Mouse (Mus musculus) heart, postnatal 4 days (tissue): ENCODE measurements at regions not wholly inside any gene's neighbourhood (a gene's known extent, or its start where the extent isn't known, plus 50 kb on each side); places are given as distances from the start of the nearest gene placed in this dataset.

Experiments
- DNase-seq: peaks from one replicate; pipeline ENCODE4 v3.0.0; 2021

DNA sequence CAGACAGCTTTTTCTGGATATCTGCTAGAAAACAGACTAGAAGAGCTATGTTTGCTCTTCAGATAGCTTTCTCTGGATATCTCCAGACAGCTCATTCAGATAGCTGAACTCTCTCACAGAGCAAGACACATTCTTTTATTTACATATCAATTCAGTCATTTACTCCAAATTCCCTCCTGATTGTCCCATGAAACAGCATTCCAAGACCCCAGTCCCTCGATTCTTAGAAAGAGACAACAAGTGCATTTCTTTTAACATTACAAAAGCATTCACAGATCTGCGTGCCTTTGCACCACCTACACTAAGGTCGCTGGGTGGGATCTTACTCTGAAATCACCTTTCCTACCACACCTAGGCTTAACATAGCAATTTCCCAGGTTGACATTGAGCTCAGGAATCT, 1039.5 kb upstream of the Ddx18 start:
- DNase-seq = no peak

GRCm38 (mm10) chr1:122575954-122576353, 1008.2 kb upstream of the Ddx18 start:
- no peak for DNase-seq

- no peak for DNase-seq
Measured at GRCm38 (mm10) chr1:122551596-122551995, 983.8 kb upstream of the Ddx18 start.

GRCm38 (mm10) chr1:122509580-122509979, 941.8 kb upstream of the Ddx18 start:
- DNase-seq = no peak

GRCm38 (mm10) chr1:122501707-122502106, 933.9 kb upstream of the Ddx18 start:
- DNase-seq = no peak

- no peak for DNase-seq
Measured at GRCm38 (mm10) chr1:122478003-122478402, 910.2 kb upstream of the Ddx18 start.

DNA sequence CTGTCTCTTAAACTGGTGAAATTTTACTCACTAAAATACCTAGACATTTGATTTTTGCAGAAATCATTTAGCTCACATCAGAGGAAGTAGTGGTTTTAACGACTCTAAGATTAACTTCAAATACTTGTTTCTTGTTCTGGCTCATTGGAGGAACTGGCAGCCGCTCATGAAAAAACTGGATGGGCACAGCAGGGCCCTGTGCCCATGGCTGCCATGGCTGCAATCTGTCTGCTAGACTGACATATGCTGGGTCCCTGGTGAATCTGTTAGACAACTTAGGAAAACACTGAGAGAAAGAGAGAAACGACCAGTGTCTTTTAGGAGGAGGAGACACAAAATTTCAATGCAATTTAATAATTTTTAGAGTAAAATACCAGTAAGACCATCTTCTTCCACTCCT, 896.1 kb upstream of the Ddx18 start:
- no peak for DNase-seq

DNA sequence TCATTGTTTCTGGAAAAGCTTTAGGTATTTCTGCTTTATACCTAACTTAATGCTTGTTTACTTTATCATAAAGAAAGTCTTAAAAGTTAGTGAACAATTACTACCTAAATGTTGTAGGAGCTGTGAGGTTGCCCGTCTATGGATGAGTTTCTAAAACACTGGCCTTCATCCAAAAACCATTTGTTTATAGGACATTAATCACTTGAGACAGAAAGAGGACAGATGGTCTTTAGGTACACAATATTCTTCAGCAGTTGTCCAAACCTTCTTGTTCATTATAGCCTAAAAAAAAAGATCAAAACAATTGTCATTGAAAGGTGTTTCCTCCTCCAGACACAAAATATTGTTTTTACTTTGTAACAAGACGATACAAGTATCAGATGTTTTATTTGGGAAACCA, 891.3 kb upstream of the Ddx18 start:
- DNase-seq = no peak

DNA sequence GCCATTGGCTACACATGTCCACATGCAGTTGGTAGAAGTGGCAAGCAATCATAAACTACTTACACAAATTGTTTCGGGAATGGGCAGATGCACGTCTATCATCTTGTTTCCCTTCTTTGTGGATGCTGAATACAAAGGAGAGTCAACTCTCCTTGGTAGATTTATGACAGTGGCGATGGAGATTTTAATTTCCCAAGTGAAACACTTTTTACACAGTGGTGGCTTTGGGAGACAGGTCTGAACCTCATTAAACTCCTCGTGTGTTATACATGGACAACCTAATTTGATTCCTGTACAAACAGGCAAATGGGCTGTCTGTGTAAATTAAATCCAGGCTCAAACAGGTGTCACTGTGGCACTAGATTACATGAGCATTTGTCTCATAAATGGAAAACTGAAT, 887.1 kb upstream of the Ddx18 start:
- DNase-seq = no peak

GRCm38 (mm10) chr1:122453617-122454016, 885.8 kb upstream of the Ddx18 start:
- DNase-seq = no peak

GRCm38 (mm10) chr1:122439358-122439757, 871.6 kb upstream of the Ddx18 start:
- no peak for DNase-seq

GRCm38 (mm10) chr1:122423503-122423902, 855.7 kb upstream of the Ddx18 start:
- DNase-seq = no peak

DNA sequence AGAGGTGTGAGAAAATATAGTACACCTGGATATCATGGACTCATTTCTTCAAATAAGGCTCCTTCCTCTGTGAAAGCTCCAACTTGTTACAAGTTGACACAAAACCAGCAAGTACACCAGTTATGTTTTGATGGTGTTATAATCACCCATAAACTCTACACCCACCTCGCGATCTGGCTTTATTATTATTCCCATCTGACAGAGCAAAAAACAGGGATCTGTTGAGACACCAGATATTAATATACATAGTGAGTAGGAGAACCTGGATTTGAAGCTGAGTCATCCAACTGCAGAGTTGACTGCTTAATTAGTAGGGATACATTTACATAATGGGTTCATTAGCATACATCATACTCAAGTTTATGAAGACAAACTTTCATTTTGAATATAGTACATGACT, 828.6 kb upstream of the Ddx18 start:
- no peak for DNase-seq

DNA sequence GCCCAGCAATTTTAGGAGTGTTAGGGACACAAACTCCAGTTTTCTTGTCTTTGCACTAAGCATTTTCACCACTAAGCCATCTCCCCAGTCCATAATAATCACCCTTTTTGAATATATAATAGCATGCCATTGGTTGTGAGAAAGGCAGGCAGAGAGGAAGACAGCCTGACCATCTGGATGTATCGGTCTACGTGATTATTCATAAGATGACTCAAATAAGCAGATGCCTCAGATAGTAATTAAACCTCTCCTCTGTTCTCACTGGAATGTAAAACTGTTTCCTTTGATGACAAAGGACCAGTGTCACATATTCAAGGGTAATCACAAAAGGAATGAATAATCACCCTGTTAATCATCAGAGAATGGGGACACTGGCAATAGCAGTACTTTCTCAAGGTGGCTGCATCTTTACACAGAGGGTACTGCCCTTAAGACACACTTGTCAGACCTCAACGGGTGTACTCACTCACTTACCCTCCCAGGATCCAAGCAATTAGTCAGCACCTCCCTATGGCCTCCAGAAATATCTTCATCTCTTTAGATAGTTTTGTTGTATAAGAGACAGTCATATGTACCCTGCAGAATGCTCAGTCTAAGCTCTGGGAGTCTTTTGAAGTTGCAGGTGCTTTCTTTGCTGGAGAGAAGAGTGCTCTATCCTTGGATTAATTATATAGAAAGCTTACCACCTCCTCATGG, 826.0 kb upstream of the Ddx18 start:
- no peak for DNase-seq

DNA sequence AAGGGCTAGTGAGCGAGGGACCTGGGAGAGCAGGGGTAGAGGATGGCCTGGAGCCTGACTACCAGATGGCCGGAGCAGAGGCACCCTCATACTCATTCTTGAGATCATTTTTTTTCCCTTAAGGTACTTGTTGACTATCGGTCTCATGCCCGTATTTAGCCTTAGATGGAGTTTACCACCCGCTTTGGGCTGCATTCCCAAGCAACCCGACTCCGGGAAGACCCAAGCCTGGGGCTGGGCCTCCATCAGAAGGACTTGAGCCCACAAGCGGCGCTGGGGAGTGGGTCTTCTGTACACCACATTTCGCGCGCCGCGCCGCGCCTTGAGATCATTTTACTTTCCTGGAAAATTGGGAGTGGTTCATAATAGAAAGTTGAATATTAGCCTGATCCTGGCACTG, 789.2 kb upstream of the Ddx18 start:
- peak; percentile 99 for DNase-seq

- DNase-seq = no peak
Measured at GRCm38 (mm10) chr1:122351530-122351929, 783.7 kb upstream of the Ddx18 start.

- no peak for DNase-seq
Measured at GRCm38 (mm10) chr1:122333267-122333666, 765.5 kb upstream of the Ddx18 start.

- no peak for DNase-seq
Measured at GRCm38 (mm10) chr1:122328276-122328675, 760.5 kb upstream of the Ddx18 start.
